Mouse (Mus musculus) kidney, adult 2 months (tissue): ENCODE measurements around the gene Lrrc34.

Experiments used
- CTCF ChIP-seq: fragments of 200-500 bp; conservative IDR thresholded peaks from 2 replicates; pipeline ENCODE4 v1.5.1; 2011; ENCODE audit warnings: low read depth, mild to moderate bottlenecking, control low read depth, low read length, moderate library complexity, mixed read lengths; ENCODE audit not compliant: insufficient read depth, insufficient read length
- POLR2A ChIP-seq: fragments of 200-500 bp; IDR thresholded peaks from one replicate; pipeline ENCODE4 v1.6.1; 2011; ENCODE audit warnings: low read depth, low read length, control low read depth

DNA sequence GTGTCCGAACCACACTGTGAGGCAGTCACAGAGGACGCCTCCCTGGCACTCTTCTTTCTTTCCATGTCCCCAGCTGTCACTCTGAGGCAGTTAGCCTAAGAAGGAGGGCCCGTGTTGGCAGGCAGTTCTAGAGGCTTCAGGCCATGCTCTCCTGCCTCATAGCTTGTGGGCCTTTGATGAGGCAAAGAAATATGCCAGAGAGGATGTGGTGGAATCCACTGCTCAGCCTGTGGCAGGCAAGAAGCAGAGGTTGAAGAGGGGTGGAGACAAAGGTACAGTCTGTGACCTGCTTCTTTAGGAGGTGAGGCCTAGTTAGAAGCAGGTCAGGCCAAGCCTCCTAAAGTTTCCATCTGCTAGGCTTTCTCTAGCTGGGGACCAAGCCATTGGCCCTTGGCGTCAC, 36.7 kb downstream of the Lrrc34 start:
- no peak for TF ChIP-seq POLR2A
- TF ChIP-seq CTCF: no peak
